ENCODE assay signal across 8 mouse cellular contexts in genomic region chr10:42636360-42637182, GRCm38 (mm10). TPM values are rescaled to one million over a fixed set of nuclear protein-coding genes. Genes with fewer than 3 reads are reported as not detected.
DNase-seq lines count a peak whose midpoint lies in the region; ATAC-seq and TF ChIP-seq lines count a peak whose summit lies in the region.

No protein-coding gene starts in this region.

- no peak for ATAC-seq in heart, embryonic 15.5 days (replicated peaks; ENCODE audit: insufficient number of reproducible peaks, insufficient read depth, low FRiP score, low read depth)
- ATAC-seq in liver, embryonic 14.5 days (ENCODE audit: insufficient read depth): no peak
- no peak for ATAC-seq in neural tube, embryonic 15.5 days (ENCODE audit: low FRiP score)

- peak overlapping the region; percentile 49 for H3K4me2 ChIP-seq in heart, embryonic 15.5 days
- H3K4me2 ChIP-seq in liver, embryonic 14.5 days (ENCODE audit: low read depth): peak overlapping the region; percentile 42
- peak overlapping the region; percentile 40 for H3K4me2 ChIP-seq in neural tube, embryonic 15.5 days

- TF ChIP-seq EP300 in liver, embryonic 14.5 days (IDR thresholded peaks at IDR 0.05; ENCODE audit: low read depth): no peak

- peak; percentile 16 for DNase-seq in adrenal gland, postnatal 10 days
- DNase-seq in adrenal gland, adult 8-10 months: no peak
- DNase-seq in B cell, adult 2 months: peak; percentile 48 to 50
- DNase-seq in liver, embryonic 14.5 days (ENCODE audit: low read depth in 3 of 3, low spot score in 3 of 3): no peak
- no peak for DNase-seq in adipocyte (ENCODE audit: low spot score)
- DNase-seq in left cerebral cortex, adult 18-20 months (ENCODE audit: low spot score in 2 of 2): no peak

- no peaks in the 10 kb centered on the region for H3K9me3 ChIP-seq in heart, embryonic 15.5 days (replicated peaks)
- H3K9me3 ChIP-seq in liver, embryonic 14.5 days (ENCODE audit: control insufficient read depth, low read length): no peaks in the 10 kb centered on the region
- no peaks in the 10 kb centered on the region for H3K9me3 ChIP-seq in neural tube, embryonic 15.5 days (replicated peaks)

- no peak for TF ChIP-seq CTCF in liver, embryonic 14.5 days (IDR thresholded peaks at IDR 0.05; ENCODE audit: low read depth)

- no peak overlapping the region for H3K9ac ChIP-seq in heart, embryonic 15.5 days
- no peak overlapping the region for H3K9ac ChIP-seq in liver, embryonic 14.5 days (replicated peaks)
- no peak overlapping the region for H3K9ac ChIP-seq in neural tube, embryonic 15.5 days (replicated peaks)

- no peaks in the 10 kb centered on the region for H3K36me3 ChIP-seq in heart, embryonic 15.5 days
- H3K36me3 ChIP-seq in liver, embryonic 14.5 days (replicated peaks; ENCODE audit: control insufficient read depth, insufficient read depth, low read depth): no peaks in the 10 kb centered on the region
- no peaks in the 10 kb centered on the region for H3K36me3 ChIP-seq in neural tube, embryonic 15.5 days

- H3K4me3 ChIP-seq in heart, embryonic 15.5 days: peak overlapping the region; percentile 35
- H3K4me3 ChIP-seq in liver, embryonic 14.5 days (ENCODE audit: insufficient read depth in 1 of 2, low read depth in 2 of 2, low read length in 2 of 2): peak overlapping the region in 1 of 2 experiments; percentile 8; a peak in 1 of 4 replicates
- no peak overlapping the region for H3K4me3 ChIP-seq in neural tube, embryonic 15.5 days (replicated peaks)

- WGBS in heart, embryonic 15.5 days: 6% methylated on average over 27 of the region's 27 CpGs
- WGBS in liver, embryonic 14.5 days (ENCODE audit: insufficient replicate concordance): 4% methylated on average over 27 of the region's 27 CpGs
- 2% methylated on average over 27 of the region's 27 CpGs for WGBS in neural tube, embryonic 15.5 days

- no peak overlapping the region for H3K27ac ChIP-seq in heart, embryonic 15.5 days
- H3K27ac ChIP-seq in liver, embryonic 14.5 days: no peak overlapping the region
- H3K27ac ChIP-seq in neural tube, embryonic 15.5 days (replicated peaks): no peak overlapping the region

- H3K27me3 ChIP-seq in heart, embryonic 15.5 days: peaks cover 66% of the 10 kb centered on the region
- peaks cover 61% of the 10 kb centered on the region for H3K27me3 ChIP-seq in liver, embryonic 14.5 days (ENCODE audit: control insufficient read depth, insufficient read depth, low read length)
- peaks cover 68% of the 10 kb centered on the region for H3K27me3 ChIP-seq in neural tube, embryonic 15.5 days (replicated peaks)

- peaks cover 42% of the 10 kb centered on the region for H3K4me1 ChIP-seq in heart, embryonic 15.5 days (replicated peaks)
- H3K4me1 ChIP-seq in liver, embryonic 14.5 days (replicated peaks; ENCODE audit: control insufficient read depth in 2 of 2, insufficient read depth in 2 of 2, low read length in 1 of 2): no peaks in the 10 kb centered on the region
- H3K4me1 ChIP-seq in neural tube, embryonic 15.5 days: peaks cover 34% of the 10 kb centered on the region

RNA-seq across cellular contexts. Expression of gene Ostm1, which starts 52.9 kb away (rescaled TPM):
- 10 to 100 TPM; 19.2 to 19.4 TPM for total RNA-seq in adrenal gland, postnatal 10 days (2021)
- 10 to 100 TPM; 31.6 to 39.0 (median 36.8) TPM for total RNA-seq in adrenal gland, adult 8-10 months (2022)
- 17.0 and 20.1 TPM in 2 replicates for polyA plus RNA-seq in heart, embryonic 15.5 days (2015; fragmentation: Nextera tagmentation; extraction: Ambion mirVana)
- polyA plus RNA-seq in liver, embryonic 14.5 days (2012; rRNA removed): 6.2 and 7.0 TPM in 2 replicates
- polyA plus RNA-seq in liver, embryonic 14.5 days (2014; fragmentation: Nextera tagmentation; extraction: Ambion mirVana): 14.3 and 17.2 TPM in 2 replicates
- polyA plus RNA-seq in neural tube, embryonic 15.5 days (2015; fragmentation: Nextera tagmentation; extraction: Ambion mirVana): 33.7 and 36.1 TPM in 2 replicates
- 10 to 100 TPM; 51.7 to 53.7 TPM for total RNA-seq in left cerebral cortex, adult 18-20 months (2021)

RNA-seq across cellular contexts. Expression of gene Nr2e1, which starts 53.1 kb away (rescaled TPM):
- not detected for total RNA-seq in adrenal gland, postnatal 10 days (2021)
- total RNA-seq in adrenal gland, adult 8-10 months (2022): not detected
- not detected in 2 replicates for polyA plus RNA-seq in heart, embryonic 15.5 days (2015; fragmentation: Nextera tagmentation; extraction: Ambion mirVana)
- 0.06 TPM in 1 of 2 replicates, not detected in the other for polyA plus RNA-seq in liver, embryonic 14.5 days (2012; rRNA removed)
- polyA plus RNA-seq in liver, embryonic 14.5 days (2014; fragmentation: Nextera tagmentation; extraction: Ambion mirVana): not detected in 2 replicates
- not detected in 2 replicates for polyA plus RNA-seq in neural tube, embryonic 15.5 days (2015; fragmentation: Nextera tagmentation; extraction: Ambion mirVana)
- 10 to 100 TPM; 13.9 to 14.1 TPM for total RNA-seq in left cerebral cortex, adult 18-20 months (2021)

Comparison
In these comparisons a context has a peak if more than half of its experiments do, and no peak if none do; other contexts are left out.
1. DNase-seq: peak in adrenal gland, postnatal 10 days (single experiment) and B cell, adult 2 months (2 of 2); none in adrenal gland, adult 8-10 months (single experiment), liver, embryonic 14.5 days (0 of 3), adipocyte (single experiment) and left cerebral cortex, adult 18-20 months (0 of 2).
2. RNA of gene Nr2e1, which starts 53.1 kb away (total RNA-seq): 13.9 to 14.1 TPM in left cerebral cortex, adult 18-20 months; not detected in adrenal gland, postnatal 10 days and not detected in adrenal gland, adult 8-10 months; every median in the first group is over 10 times any median in the second.
3. Peak in every context shown above with its lines, with median percentiles within 50 percentile points of each other: H3K4me2 ChIP-seq.